Mouse (Mus musculus): ENCODE measurements around the gene Mad1l1. TPM values are rescaled to one million over a fixed set of nuclear protein-coding genes. Genes with fewer than 3 reads are reported as not detected.

Mad1l1 gene
- total and polyA plus RNA-seq, 3 experiments = 40.5 to 65.2 TPM; not detected in 1

DNA sequence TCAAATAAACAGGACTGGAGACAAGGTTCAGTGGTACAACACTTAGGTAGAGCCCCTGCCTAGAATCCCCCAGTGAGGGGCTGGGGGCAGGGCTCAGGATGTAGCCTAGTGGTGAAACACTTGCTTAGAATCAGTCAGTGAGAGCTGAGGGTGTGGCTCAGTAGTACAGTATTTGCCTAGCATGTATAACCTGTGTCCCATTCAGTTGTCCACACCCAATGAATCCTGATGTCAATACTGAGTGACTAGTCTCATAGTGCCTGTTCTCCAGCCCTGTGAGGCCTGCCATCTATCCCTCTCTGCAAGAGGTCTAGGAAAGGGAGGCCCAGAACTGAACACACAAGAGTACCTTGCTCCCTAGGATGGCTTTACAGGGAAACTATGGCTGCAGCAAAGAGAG, 232.1 kb downstream of the Mad1l1 start:
- Histone ChIP-seq H3K27ac (ENCODE audit: control insufficient read depth, low read depth, low read length) (no peak overlapping the region), H3K9me3 (replicated peaks; ENCODE audit: insufficient read depth, low read length) (no peaks in the 10 kb centered on the region), H3K27me3 (ENCODE audit: control insufficient read depth in 1 of 2, insufficient read depth in 2 of 2, low read length in 2 of 2) (no peaks in the 10 kb centered on the region), H3K79me2 (ENCODE audit: control insufficient read depth, insufficient read depth, low read length, poor library complexity) (no peaks in the 10 kb centered on the region), H3K4me3 (ENCODE audit: control insufficient read depth in 1 of 2, insufficient read depth in 1 of 2, low read depth in 2 of 2, low read length in 2 of 2) (no peak overlapping the region), H3K9ac (ENCODE audit: control insufficient read depth, low read depth, low read length, poor library complexity, severe bottlenecking) (no peak overlapping the region), H3K36me3 (ENCODE audit: control insufficient read depth in 1 of 2, insufficient read depth in 2 of 2, low read length in 2 of 2) (peaks cover 0 to 2% of the 10 kb centered on the region in 2 experiments; a peak in 1 of 4 replicates), H3K4me1 (ENCODE audit: control insufficient read depth in 1 of 2, insufficient read depth in 2 of 2, low read length in 2 of 2) (no peaks in the 10 kb centered on the region)
- TF ChIP-seq ZMIZ1 (IDR thresholded peaks at IDR 0.05; ENCODE audit: low read depth, low read length) = no peak
- no peak for TF ChIP-seq CHD2 (IDR thresholded peaks at IDR 0.05; ENCODE audit: low read length)
- TF ChIP-seq MAX (IDR thresholded peaks at IDR 0.05; ENCODE audit: low read length) = no peak
- no peak for TF ChIP-seq MAZ (IDR thresholded peaks at IDR 0.05; ENCODE audit: low read depth, low read length)
- TF ChIP-seq CTCF (IDR thresholded peaks at IDR 0.05 in 2 of 3, conservative IDR thresholded peaks at IDR 0.05 in 1 of 3; ENCODE audit: control insufficient read depth in 1 of 3, insufficient read depth in 1 of 3, low read depth in 2 of 3, low read length in 3 of 3, poor library complexity in 1 of 3, severe bottlenecking in 1 of 3) = no peak
- TF ChIP-seq NELFE (IDR thresholded peaks at IDR 0.05; ENCODE audit: low read depth, low read length) = no peak
- no peak for TF ChIP-seq GABPA (IDR thresholded peaks at IDR 0.05; ENCODE audit: low read depth, low read length)
- TF ChIP-seq USF1 (IDR thresholded peaks at IDR 0.05; ENCODE audit: low read depth, low read length) = no peak
- TF ChIP-seq ZKSCAN1 (IDR thresholded peaks at IDR 0.05; ENCODE audit: low read depth, low read length) = no peak
- no peak for TF ChIP-seq MXI1 (IDR thresholded peaks at IDR 0.05; ENCODE audit: low read depth, low read length)
- no peak for DNase-seq (ENCODE audit: low read depth, low spot score)

DNA sequence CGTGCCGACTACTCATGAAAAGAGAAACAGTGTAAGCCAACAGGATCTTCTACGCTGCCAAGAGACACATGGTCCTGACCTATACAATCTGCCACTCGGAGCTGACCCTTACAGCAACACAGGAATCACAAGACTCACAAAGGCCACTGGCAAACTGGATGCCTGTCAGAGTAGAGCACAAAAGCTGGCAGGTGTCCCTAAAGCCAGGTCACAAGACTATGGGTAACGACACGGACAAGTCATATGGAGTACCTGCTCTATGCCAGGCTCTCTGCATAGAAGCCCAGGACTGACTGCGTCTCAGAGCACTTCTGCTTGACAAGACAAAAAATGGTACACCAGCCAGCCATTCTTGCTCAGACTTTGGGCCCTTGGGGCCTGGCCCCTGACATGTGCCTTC, 234.1 kb downstream of the Mad1l1 start:
- no peaks in the 10 kb centered on the region for H3K4me1 ChIP-seq (ENCODE audit: control insufficient read depth in 1 of 2, insufficient read depth in 2 of 2, low read length in 2 of 2)
- no peak for DNase-seq (ENCODE audit: low read depth, low spot score)
- no peaks in the 10 kb centered on the region for H3K27me3 ChIP-seq (ENCODE audit: control insufficient read depth in 1 of 2, insufficient read depth in 2 of 2, low read length in 2 of 2)
- peaks cover 0 to 2% of the 10 kb centered on the region in 2 experiments; a peak in 1 of 4 replicates for H3K36me3 ChIP-seq (ENCODE audit: control insufficient read depth in 1 of 2, insufficient read depth in 2 of 2, low read length in 2 of 2)
- no peaks in the 10 kb centered on the region for H3K79me2 ChIP-seq (ENCODE audit: control insufficient read depth, insufficient read depth, low read length, poor library complexity)
- TF ChIP-seq EP300 (IDR thresholded peaks at IDR 0.05; ENCODE audit: low read depth in 1 of 2, low read length in 2 of 2) (no peak), USF1 (IDR thresholded peaks at IDR 0.05; ENCODE audit: low read depth, low read length) (no peak), NELFE (IDR thresholded peaks at IDR 0.05; ENCODE audit: low read depth, low read length) (no peak), ZKSCAN1 (IDR thresholded peaks at IDR 0.05; ENCODE audit: low read depth, low read length) (no peak), MYB (IDR thresholded peaks at IDR 0.05; ENCODE audit: low read depth, low read length) (no peak), JUND (IDR thresholded peaks at IDR 0.05; ENCODE audit: low read depth, low read length) (no peak), NRF1 (IDR thresholded peaks at IDR 0.05; ENCODE audit: insufficient read depth, low read depth, low read length, poor library complexity, severe bottlenecking) (no peak), MAFK (IDR thresholded peaks at IDR 0.05; ENCODE audit: borderline replicate concordance, low read depth, low read length) (no peak), ETS1 (IDR thresholded peaks at IDR 0.05; ENCODE audit: low read depth, low read length) (no peak)
- no peaks in the 10 kb centered on the region for H3K9me3 ChIP-seq (replicated peaks; ENCODE audit: insufficient read depth, low read length)
- H3K9ac ChIP-seq (ENCODE audit: control insufficient read depth, low read depth, low read length, poor library complexity, severe bottlenecking) = no peak overlapping the region
- H3K4me3 ChIP-seq (ENCODE audit: control insufficient read depth in 1 of 2, insufficient read depth in 1 of 2, low read depth in 2 of 2, low read length in 2 of 2) = no peak overlapping the region
- H3K27ac ChIP-seq (ENCODE audit: control insufficient read depth, low read depth, low read length) = no peak overlapping the region

Measured in MEL (cell line).